ENCODE assay signal across 19 mouse cellular contexts in the genomic region with DNA sequence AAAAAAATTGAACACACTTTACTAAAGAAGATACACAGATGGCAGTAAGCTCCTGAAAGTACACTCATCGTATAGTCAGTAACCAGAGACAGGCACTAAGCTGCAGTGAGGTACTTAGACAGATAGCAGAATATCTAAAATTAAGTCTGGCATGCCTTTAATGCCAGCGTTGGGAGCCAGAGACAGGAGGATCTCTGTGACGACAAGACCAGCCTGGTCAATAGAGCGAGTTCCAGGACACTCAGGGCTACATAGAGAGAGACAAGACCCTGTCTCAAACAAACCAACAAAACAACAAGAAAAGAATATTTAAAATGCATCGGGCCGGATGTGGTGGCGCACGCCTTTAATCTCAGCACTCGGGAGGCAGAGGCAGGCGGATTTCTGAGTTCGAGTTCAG. TPM values are rescaled to one million over a fixed set of nuclear protein-coding genes. Genes with fewer than 3 reads are reported as not detected.
DNase-seq lines count a peak whose midpoint lies in the region; ATAC-seq and TF ChIP-seq lines count a peak whose summit lies in the region.
"Had no signal": no experiment of that assay in that cellular context is flagged by ENCODE, and none has a peak within 500 bp of the region (broad histone marks: within the 10 kb centered on the region; RNA-seq: fewer than 3 reads in every experiment).

No protein-coding gene starts in this region.

- DNase-seq in heart, adult 11 months: peak; percentile 64
- no peak for DNase-seq in heart, postnatal 25 days (ENCODE audit: low spot score)
- peak; percentile 76 for DNase-seq in midbrain, embryonic 11.5 days (ENCODE audit: low spot score, missing footprints)
- no peak for DNase-seq in midbrain, postnatal 0 days (ENCODE audit: low spot score)
- DNase-seq: adrenal gland, adult 2 months; adrenal gland, adult 8-10 months; adrenal gland, postnatal 10 days; adrenal gland, postnatal 14 days; adrenal gland, postnatal 25 days; adrenal gland, postnatal 36 days; B cell, adult 2 months; cerebellum, adult 11 months; cerebellum, adult 11-12 months; cerebellum, adult 18-20 months had no signal

- no peak overlapping the region for H3K9ac ChIP-seq in midbrain, embryonic 11.5 days (ENCODE audit: low read length)
- H3K9ac ChIP-seq in midbrain, postnatal 0 days (replicated peaks; ENCODE audit: low read length, poor library complexity, severe bottlenecking): no peak overlapping the region

- TF ChIP-seq CTCF in midbrain, postnatal 0 days (IDR thresholded peaks at IDR 0.05): no peak

- H3K4me2 ChIP-seq in midbrain, embryonic 11.5 days: no peak overlapping the region
- H3K4me2 ChIP-seq in midbrain, postnatal 0 days (ENCODE audit: low read depth, low read length, poor library complexity, severe bottlenecking): no peak overlapping the region

- H3K9me3 ChIP-seq in midbrain, embryonic 11.5 days (ENCODE audit: control insufficient read depth, low read length): peaks cover 3% of the 10 kb centered on the region; the same call in 1 of the 2 replicates
- no peaks in the 10 kb centered on the region for H3K9me3 ChIP-seq in midbrain, postnatal 0 days (ENCODE audit: low read length)

- no peak for ATAC-seq in midbrain, embryonic 11.5 days (ENCODE audit: low FRiP score)
- ATAC-seq in midbrain, postnatal 0 days (ENCODE audit: low FRiP score): no peak
- ATAC-seq: activated CD4-positive, CD25-positive, alpha-beta regulatory T cell, adult 4 months; CD4-positive, CD25-positive, alpha-beta regulatory T cell, adult 4 months; Patski had no signal

- intact Hi-C loops in heart, postnatal 25 days (cut with DNase I): no loop called here

- H3K4me1 ChIP-seq in midbrain, embryonic 11.5 days (ENCODE audit: control insufficient read depth, insufficient read depth, low read length): no peaks in the 10 kb centered on the region
- no peaks in the 10 kb centered on the region for H3K4me1 ChIP-seq in midbrain, postnatal 0 days (ENCODE audit: insufficient read depth, low read length)

- H3K36me3 ChIP-seq in midbrain, embryonic 11.5 days (ENCODE audit: control insufficient read depth, insufficient read depth, low read length): no peaks in the 10 kb centered on the region
- no peaks in the 10 kb centered on the region for H3K36me3 ChIP-seq in midbrain, postnatal 0 days (ENCODE audit: insufficient read depth, low read length)
- H3K36me3 ChIP-seq: G1E had no signal

- WGBS in midbrain, embryonic 11.5 days: 94% methylated on average over 11 of the region's 11 CpGs
- 98% methylated on average over 11 of the region's 11 CpGs for WGBS in midbrain, postnatal 0 days

- no peak overlapping the region for H3K27ac ChIP-seq in midbrain, embryonic 11.5 days (ENCODE audit: low read depth, low read length)
- no peak overlapping the region for H3K27ac ChIP-seq in midbrain, postnatal 0 days (ENCODE audit: low read depth, low read length)

- H3K4me3 ChIP-seq in midbrain, embryonic 11.5 days (ENCODE audit: low read depth, low read length): no peak overlapping the region
- H3K4me3 ChIP-seq in midbrain, postnatal 0 days (ENCODE audit: low read depth, low read length): no peak overlapping the region

- H3K27me3 ChIP-seq in midbrain, embryonic 11.5 days (ENCODE audit: control insufficient read depth, insufficient read depth, low read length): no peaks in the 10 kb centered on the region
- no peaks in the 10 kb centered on the region for H3K27me3 ChIP-seq in midbrain, postnatal 0 days (ENCODE audit: insufficient read depth, low read length)
- H3K27me3 ChIP-seq: CH12.LX, Patski had no signal

RNA-seq across cellular contexts. Expression of a gene that starts 19.3 kb away (rescaled TPM):
- 10 to 100 TPM; 66.8 to 71.8 TPM for total RNA-seq in heart, postnatal 25 days (2021)
- 9.9 and 11.8 TPM in 2 replicates for polyA plus RNA-seq in midbrain, embryonic 11.5 days (2014; fragmentation: Nextera tagmentation; extraction: Ambion mirVana)
- total RNA-seq in midbrain, postnatal 0 days (2014; rRNA removed): 11.8 and 14.0 TPM in 2 replicates
- polyA plus RNA-seq in midbrain, postnatal 0 days (2015; fragmentation: Nextera tagmentation; extraction: Ambion mirVana): 12.1 and 13.4 TPM in 2 replicates

RNA-seq across cellular contexts. Expression of a gene that starts 41.1 kb away (rescaled TPM):
- 10 to 100 TPM; 14.8 to 17.4 TPM for total RNA-seq in heart, postnatal 25 days (2021)
- 10.4 and 12.1 TPM in 2 replicates for polyA plus RNA-seq in midbrain, embryonic 11.5 days (2014; fragmentation: Nextera tagmentation; extraction: Ambion mirVana)
- 11.3 and 14.9 TPM in 2 replicates for total RNA-seq in midbrain, postnatal 0 days (2014; rRNA removed)
- polyA plus RNA-seq in midbrain, postnatal 0 days (2015; fragmentation: Nextera tagmentation; extraction: Ambion mirVana): 2.5 and 2.7 TPM in 2 replicates

Comparison
In these comparisons a context has a peak if more than half of its experiments do, and no peak if none do; other contexts are left out.
1. DNase-seq: peak in heart, adult 11 months (single experiment) and midbrain, embryonic 11.5 days (single experiment); none in heart, postnatal 25 days (single experiment) and midbrain, postnatal 0 days (single experiment).